Mouse (Mus musculus) liver, embryonic 11.5 days (tissue): Measurements from ENCODE around the gene Gm21987. TPM values are rescaled to one million over a fixed set of nuclear protein-coding genes. Genes with fewer than 3 reads are reported as not detected.
A peak's percentile ranks its signal among the peaks of the same experiment; 100 is the strongest.

Experiments
- ATAC-seq: fragments of 200-750 bp; cut with Nextera tagmentation; replicated peaks from 2 replicates; pipeline ENCODE4 v1.8.0; 2017; ENCODE audit warnings: moderate number of reproducible peaks, mild to moderate bottlenecking, moderate TSS enrichment, moderate library complexity; ENCODE audit not compliant: low FRiP score
- DNase-seq: peaks from one replicate; pipeline ENCODE4 v3.0.0-alpha.2; 2017; ENCODE audit warnings: low spot score
- H3K27ac ChIP-seq: fragments of 300-500 bp; sonication (generic); 2 replicates; pipeline ENCODE4 v1.5.1; 2014; ENCODE audit warnings: mild to moderate bottlenecking, low read depth, low read length, control low read depth
- H3K27me3 ChIP-seq: fragments of 300-500 bp; sonication (generic); replicated peaks from 2 replicates; pipeline ENCODE4 v1.6.1; 2014; ENCODE audit warnings: low read length, mixed read lengths; ENCODE audit not compliant: control insufficient read depth, insufficient read depth
- H3K36me3 ChIP-seq: fragments of 300-500 bp; sonication (generic); 2 replicates; pipeline ENCODE4 v1.6.1; 2014; ENCODE audit warnings: mild to moderate bottlenecking, low read length, moderate library complexity, mixed read lengths; ENCODE audit not compliant: control insufficient read depth, insufficient read depth
- H3K4me1 ChIP-seq: fragments of 300-500 bp; sonication (generic); replicated peaks from 2 replicates; pipeline ENCODE4 v1.6.1; 2014; ENCODE audit warnings: low read length, mixed read lengths; ENCODE audit not compliant: control insufficient read depth, insufficient read depth
- H3K4me2 ChIP-seq: fragments of 300-500 bp; sonication (generic); 2 replicates; pipeline ENCODE4 v1.6.1; 2014; ENCODE audit warnings: mild to moderate bottlenecking, control low read depth, moderate library complexity
- H3K4me3 ChIP-seq: fragments of 300-500 bp; sonication (generic); 2 replicates; pipeline ENCODE4 v1.5.1; 2014; ENCODE audit warnings: low read depth, low read length, control low read depth
- H3K9ac ChIP-seq: fragments of 300-500 bp; sonication (generic); 2 replicates; pipeline ENCODE4 v1.6.1; 2014; ENCODE audit warnings: low read depth, low read length, control low read depth
- H3K9me3 ChIP-seq: fragments of 300-500 bp; sonication (generic); 2 replicates; pipeline ENCODE4 v1.6.1; 2016; ENCODE audit warnings: low read length, inconsistent platforms, mixed read lengths; ENCODE audit not compliant: control insufficient read depth
- WGBS: fragments of 180-500 bp; shearing (Covaris S2); extraction: QIAGEN DNeasy Blood & Tissue Kit; methylation state at CpG from one replicate; pipeline ENCODE4 v1.1.7; 2014; 5-methylcytosine and 5-hydroxymethylcytosine counted together
- polyA plus RNA-seq: library from polyadenylated mRNA; unstranded; fragments of >200 nt; fragmentation: Nextera tagmentation; extraction: Ambion mirVana; gene quantifications from 2 replicates; pipeline ENCODE4 v1.2.1, GENCODE M21; 2014

Gm21987 gene
- polyA plus RNA-seq, 1 experiment from 2014 or later, result not detected

DNA sequence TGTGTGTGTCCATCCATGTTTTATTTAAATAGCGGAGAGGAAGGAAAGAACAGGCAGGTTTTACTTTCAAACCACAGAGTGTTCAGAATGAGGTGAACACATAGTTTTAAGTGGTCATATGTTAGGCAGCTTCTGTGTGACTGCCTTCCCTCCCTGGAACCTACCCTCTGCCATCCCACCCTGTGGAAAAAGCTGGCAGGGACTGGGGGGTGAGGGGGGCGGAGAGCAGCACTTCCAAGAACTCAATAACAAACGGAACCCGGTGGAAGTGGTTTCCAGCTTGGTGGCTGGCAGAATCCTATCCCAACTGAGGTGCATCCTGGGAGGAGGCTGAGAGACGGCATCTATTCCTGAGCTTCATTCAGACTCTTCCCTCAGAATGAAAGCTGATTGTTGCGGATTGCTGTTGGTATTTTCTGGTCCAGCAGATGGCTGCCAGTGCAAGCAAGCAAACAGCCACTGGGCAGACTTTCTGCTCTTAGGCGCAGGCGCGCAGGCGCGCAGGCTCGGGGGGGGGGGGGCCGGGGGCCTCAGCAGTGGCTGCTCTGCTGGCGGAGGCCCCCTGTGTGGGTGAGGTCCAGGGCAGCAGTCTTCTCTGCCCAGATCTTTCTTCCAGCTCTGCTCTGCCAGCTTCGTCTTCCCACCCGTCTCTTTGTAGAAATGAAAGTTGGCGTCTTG, 29.5 kb downstream of the Gm21987 start:
- Histone ChIP-seq H3K9me3 (no peaks in the 10 kb centered on the region), H3K4me1 (peaks cover 50% of the 10 kb centered on the region), H3K27ac (peak overlapping the region; percentile 47; the same call in 1 of the 2 replicates), H3K27me3 (no peaks in the 10 kb centered on the region), H3K4me3 (peak overlapping the region; percentile 36), H3K4me2 (peak overlapping the region; percentile 58), H3K36me3 (no peaks in the 10 kb centered on the region), H3K9ac (peak overlapping the region; percentile 43)
- DNase-seq (no peak), ATAC-seq (no peak; the same call in 1 of the 2 replicates)
- WGBS, result 26% methylated on average over 16 of the region's 17 CpGs

DNA sequence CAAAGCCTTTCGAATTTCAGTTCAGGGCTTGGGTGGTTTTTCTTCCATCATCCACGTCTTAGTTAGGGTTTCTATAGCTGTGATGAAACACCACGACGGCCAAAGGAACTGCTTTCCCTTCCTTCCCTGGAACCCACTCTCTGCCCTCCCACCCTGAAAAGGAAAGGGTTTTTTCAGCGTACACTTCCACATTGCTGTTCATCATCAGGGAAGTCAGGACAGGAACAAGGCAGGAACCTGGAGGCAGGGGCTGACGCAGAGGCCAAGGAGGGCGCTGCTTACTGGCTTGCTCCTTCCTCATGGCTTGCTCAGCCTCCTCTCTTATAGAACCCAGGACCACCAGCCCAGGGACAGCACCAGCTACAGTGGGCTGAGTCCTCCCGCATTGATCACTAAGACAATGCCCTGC, 30.0 kb downstream of the Gm21987 start:
- 36% methylated on average over 8 of the region's 8 CpGs for WGBS
- ATAC-seq (no peak), DNase-seq (no peak)
- H3K36me3 ChIP-seq, result no peaks in the 10 kb centered on the region
- peak overlapping the region; percentile 43 for H3K9ac ChIP-seq
- peak overlapping the region; percentile 36 for H3K4me3 ChIP-seq
- H3K4me2 ChIP-seq, result peak overlapping the region; percentile 58
- H3K27ac ChIP-seq, result peak overlapping the region; percentile 47; the same call in 1 of the 2 replicates
- no peaks in the 10 kb centered on the region for H3K9me3 ChIP-seq
- no peaks in the 10 kb centered on the region for H3K27me3 ChIP-seq
- H3K4me1 ChIP-seq, result peaks cover 48% of the 10 kb centered on the region

DNA sequence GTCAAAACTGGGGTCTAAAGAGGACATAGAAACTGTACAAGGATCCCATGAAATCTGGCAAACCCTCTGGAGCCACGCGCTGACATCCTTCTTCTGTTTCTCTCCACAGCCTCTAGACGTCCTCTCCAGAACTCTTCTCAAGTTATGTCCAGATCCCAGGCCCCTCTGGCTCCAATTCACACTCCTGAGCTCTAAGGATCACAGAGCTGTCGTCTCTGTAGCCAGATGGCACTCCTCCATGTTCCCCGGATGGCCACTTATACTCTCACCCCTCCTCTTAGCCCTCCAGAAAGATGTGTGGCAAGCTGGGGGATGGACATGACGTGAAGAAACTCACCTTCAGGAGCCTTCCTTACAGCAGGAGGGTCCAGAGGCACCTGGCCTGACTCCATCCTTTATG, 30.7 kb downstream of the Gm21987 start:
- no peaks in the 10 kb centered on the region for H3K27me3 ChIP-seq
- ATAC-seq (no peak), DNase-seq (no peak)
- no peak overlapping the region for H3K27ac ChIP-seq
- H3K4me2 ChIP-seq, result no peak overlapping the region; the same call in 1 of the 2 replicates
- H3K9me3 ChIP-seq, result no peaks in the 10 kb centered on the region
- no peak overlapping the region for H3K9ac ChIP-seq
- H3K36me3 ChIP-seq, result no peaks in the 10 kb centered on the region
- no peak overlapping the region for H3K4me3 ChIP-seq
- H3K4me1 ChIP-seq, result peaks cover 48% of the 10 kb centered on the region
- WGBS, result 91% methylated on average over 6 of the region's 6 CpGs

DNA sequence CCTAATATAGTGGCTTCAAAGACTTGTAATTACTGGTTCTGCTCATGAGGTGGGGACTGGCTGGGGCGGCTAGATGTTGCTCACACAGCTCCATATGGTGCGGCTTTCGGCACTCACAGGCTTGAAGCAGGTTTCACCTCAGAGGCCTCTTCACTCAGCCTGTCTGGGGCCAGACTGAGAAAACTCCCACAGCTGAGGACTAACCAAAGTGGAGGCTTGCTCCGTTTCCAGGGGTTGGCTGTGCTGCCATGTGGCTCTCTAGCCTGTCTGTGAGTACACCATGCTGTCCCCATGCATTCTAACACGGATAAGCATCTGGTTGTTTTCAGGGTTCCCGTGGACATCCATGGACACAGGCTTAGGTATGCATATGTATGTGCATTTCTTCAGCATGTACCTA, 31.8 kb downstream of the Gm21987 start:
- WGBS, result 78% methylated on average over 6 of the region's 6 CpGs
- Histone ChIP-seq H3K4me2 (no peak overlapping the region), H3K4me3 (no peak overlapping the region), H3K27ac (no peak overlapping the region), H3K4me1 (peaks cover 41% of the 10 kb centered on the region), H3K9ac (no peak overlapping the region), H3K9me3 (no peaks in the 10 kb centered on the region), H3K27me3 (no peaks in the 10 kb centered on the region), H3K36me3 (no peaks in the 10 kb centered on the region)
- ATAC-seq (no peak), DNase-seq (no peak)

DNA sequence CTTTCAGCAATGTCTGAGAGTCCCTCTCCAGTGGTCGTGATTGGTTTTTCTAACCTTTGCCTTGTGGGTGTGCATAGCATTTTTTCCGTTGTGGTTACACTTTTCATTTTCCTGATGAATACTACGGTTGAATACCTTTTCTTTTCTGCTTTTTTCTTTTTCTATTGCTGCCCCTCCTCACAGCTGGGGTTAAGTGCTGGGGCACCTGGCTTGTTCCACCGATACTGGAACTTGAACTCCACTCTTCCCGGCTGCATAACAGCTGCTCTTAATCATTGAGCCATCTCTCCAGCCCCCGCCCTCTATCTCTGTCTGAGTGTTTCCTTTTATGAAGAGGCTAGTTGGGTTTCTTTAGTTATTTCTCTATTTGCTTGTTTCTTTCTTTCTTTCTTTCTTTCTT, 32.2 kb downstream of the Gm21987 start:
- no peak overlapping the region for H3K4me3 ChIP-seq
- H3K4me2 ChIP-seq, result no peak overlapping the region
- H3K9me3 ChIP-seq, result no peaks in the 10 kb centered on the region
- H3K27ac ChIP-seq, result no peak overlapping the region
- H3K27me3 ChIP-seq, result no peaks in the 10 kb centered on the region
- 40% methylated on average over 6 of the region's 6 CpGs for WGBS
- no peaks in the 10 kb centered on the region for H3K36me3 ChIP-seq
- H3K9ac ChIP-seq, result no peak overlapping the region
- DNase-seq (no peak), ATAC-seq (no peak)
- peaks cover 41% of the 10 kb centered on the region for H3K4me1 ChIP-seq

DNA sequence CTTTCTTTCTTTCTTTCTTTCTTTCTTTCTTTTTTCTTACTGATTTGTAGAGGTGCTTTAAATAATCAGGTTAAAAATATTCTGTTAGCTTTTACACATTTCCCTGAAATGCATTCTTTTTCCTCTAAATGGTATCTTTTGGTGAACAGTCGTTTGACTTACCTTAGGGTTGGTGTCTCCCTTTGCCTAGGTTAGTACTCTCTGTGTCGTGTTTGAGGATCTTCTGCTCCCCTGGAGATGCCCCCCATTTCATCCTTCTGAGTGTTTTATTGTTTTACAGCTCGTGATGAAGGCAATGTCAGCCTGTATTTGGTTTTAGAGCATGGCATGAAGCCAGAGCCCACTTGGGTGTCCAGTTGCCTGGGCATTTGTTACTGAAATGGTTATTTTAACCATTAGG, 32.7 kb downstream of the Gm21987 start:
- no peak overlapping the region for H3K9ac ChIP-seq
- peaks cover 43% of the 10 kb centered on the region for H3K4me1 ChIP-seq
- ATAC-seq (no peak), DNase-seq (no peak)
- H3K36me3 ChIP-seq, result no peaks in the 10 kb centered on the region
- no peaks in the 10 kb centered on the region for H3K9me3 ChIP-seq
- 47% methylated on average over 3 of the region's 3 CpGs for WGBS
- no peaks in the 10 kb centered on the region for H3K27me3 ChIP-seq
- no peak overlapping the region for H3K4me2 ChIP-seq
- no peak overlapping the region for H3K4me3 ChIP-seq
- no peak overlapping the region for H3K27ac ChIP-seq

DNA sequence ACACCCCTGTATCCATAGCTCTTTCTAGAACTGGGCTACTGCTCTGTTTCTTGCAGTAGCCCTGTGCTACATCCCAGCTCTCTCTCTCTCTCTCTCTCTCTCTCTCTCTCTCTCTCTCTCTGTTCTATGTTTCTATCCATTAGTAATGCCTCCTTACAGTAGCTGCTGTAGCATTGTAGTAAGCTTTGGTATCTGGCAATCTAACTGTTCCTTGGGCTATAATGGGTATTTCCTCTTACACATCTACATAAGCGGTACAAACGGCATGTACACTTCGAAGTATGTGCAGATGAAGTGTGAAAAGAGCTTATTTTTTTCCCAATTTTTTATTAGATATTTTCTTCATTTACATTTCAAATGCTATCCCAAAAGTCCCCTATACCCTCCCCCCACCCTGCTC, 33.1 kb downstream of the Gm21987 start:
- DNase-seq (no peak), ATAC-seq (no peak)
- 84% methylated on average over 3 of the region's 3 CpGs for WGBS
- Histone ChIP-seq H3K9me3 (no peaks in the 10 kb centered on the region), H3K27me3 (no peaks in the 10 kb centered on the region), H3K4me1 (peaks cover 43% of the 10 kb centered on the region), H3K4me3 (no peak overlapping the region), H3K4me2 (no peak overlapping the region), H3K36me3 (no peaks in the 10 kb centered on the region), H3K9ac (no peak overlapping the region), H3K27ac (no peak overlapping the region)

DNA sequence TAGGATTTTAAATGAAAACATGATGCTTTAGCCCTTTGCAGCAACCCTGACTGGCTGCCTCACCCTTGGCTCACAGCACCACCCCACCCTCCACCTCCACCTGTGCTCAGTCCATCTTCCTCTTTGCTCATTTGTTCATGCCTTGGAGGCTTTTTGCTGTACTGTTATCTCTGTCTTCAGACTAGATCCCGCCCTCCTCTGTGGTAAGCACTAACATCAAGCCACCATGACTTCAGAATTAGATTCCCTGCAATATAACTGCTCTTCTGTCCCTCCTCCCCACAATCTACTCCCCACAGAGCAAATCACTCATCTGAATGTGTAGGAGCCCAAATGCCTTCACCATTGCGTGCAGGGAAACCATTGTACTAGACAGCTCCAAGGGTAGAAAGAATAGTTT, 36.8 kb downstream of the Gm21987 start:
- Histone ChIP-seq H3K4me3 (no peak overlapping the region), H3K9me3 (no peaks in the 10 kb centered on the region), H3K4me2 (peak overlapping the region; percentile 30; the same call in 1 of the 2 replicates), H3K4me1 (peaks cover 33% of the 10 kb centered on the region), H3K36me3 (no peaks in the 10 kb centered on the region), H3K9ac (no peak overlapping the region), H3K27ac (peak overlapping the region; percentile 4; the same call in 1 of the 2 replicates), H3K27me3 (no peaks in the 10 kb centered on the region)
- WGBS, result 56% methylated on average over 2 of the region's 2 CpGs
- DNase-seq (no peak), ATAC-seq (peak; percentile 82)

DNA sequence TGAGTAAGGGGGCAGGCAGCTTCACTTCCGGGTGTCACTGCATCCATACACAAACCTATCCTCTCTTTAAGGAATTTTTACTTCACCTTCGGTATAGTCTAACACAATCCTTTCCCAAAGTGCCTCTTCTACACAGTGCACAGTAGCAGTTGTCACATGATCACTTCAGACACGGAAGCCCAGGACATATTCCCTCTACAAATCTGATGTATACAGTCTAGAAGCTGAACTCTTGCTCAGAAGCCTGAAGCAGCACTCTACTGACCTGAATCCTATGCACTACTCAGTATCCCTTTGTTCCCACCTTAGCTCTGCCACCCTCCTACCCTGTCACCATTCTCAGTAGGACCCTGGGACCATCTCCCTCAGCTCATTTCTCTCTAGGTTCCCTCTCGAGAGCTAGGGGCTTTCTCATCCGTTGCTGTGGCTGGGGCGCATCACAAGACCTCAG, 38.4 kb downstream of the Gm21987 start:
- no peak overlapping the region for H3K9ac ChIP-seq
- H3K27ac ChIP-seq, result no peak overlapping the region
- H3K4me1 ChIP-seq, result peaks cover 29% of the 10 kb centered on the region
- ATAC-seq, result no peak
- H3K4me3 ChIP-seq, result no peak overlapping the region
- no peaks in the 10 kb centered on the region for H3K27me3 ChIP-seq
- H3K9me3 ChIP-seq, result no peaks in the 10 kb centered on the region
- DNase-seq, result no peak
- 84% methylated on average over 6 of the region's 6 CpGs for WGBS
- no peak overlapping the region for H3K4me2 ChIP-seq
- no peaks in the 10 kb centered on the region for H3K36me3 ChIP-seq
